8 mouse cellular contexts compared by ENCODE assay signal in the genomic region with DNA sequence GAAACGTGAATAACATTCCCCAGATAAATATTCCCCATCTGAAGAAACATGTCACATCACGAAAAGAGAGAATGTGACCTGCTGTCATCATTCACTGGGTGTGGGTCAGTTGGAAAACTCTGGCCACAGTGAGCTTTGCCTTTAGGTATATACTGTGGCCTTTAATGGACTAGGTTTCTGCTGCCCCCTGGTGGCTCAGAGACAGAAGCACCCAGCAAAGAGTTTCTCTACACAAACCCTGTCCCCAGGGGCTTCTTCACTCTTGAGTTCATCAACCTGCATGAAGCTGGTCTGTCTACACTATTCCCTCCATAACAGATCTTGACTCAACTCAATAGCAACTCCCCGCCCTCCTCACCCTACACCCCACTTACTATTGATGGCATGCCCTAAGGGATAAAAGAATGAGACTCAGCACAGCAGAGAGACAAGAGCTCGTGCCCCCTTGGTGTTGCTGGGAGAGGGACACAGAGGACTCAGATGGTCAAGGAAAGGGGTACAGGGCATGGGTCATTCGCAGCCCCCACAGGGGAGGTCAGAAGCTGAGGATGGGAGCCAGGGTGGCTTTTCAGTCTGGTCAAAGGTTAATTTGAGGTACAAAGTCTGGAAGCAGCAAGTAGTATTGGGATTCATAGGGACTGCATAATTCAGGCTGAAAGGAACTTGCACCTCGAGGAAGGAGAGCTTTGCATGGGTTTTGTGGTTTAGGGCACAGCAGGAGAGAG. TPM values are rescaled to one million over a fixed set of nuclear protein-coding genes. Genes with fewer than 3 reads are reported as not detected.
DNase-seq lines count a peak whose midpoint lies in the region; ATAC-seq and TF ChIP-seq lines count a peak whose summit lies in the region.
"Had no signal": no experiment of that assay in that cellular context is flagged by ENCODE, and none has a peak within 500 bp of the region (broad histone marks: within the 10 kb centered on the region; RNA-seq: fewer than 3 reads in every experiment).

No protein-coding gene starts in this region.

- no peak overlapping the region for H3K9ac ChIP-seq in ES-E14 (ENCODE audit: insufficient read depth, low read depth, low read length, poor library complexity, severe bottlenecking)
- no peak overlapping the region for H3K9ac ChIP-seq in hindbrain, postnatal 0 days (replicated peaks; ENCODE audit: low read length)

- no peaks in the 10 kb centered on the region for H3K9me3 ChIP-seq in ES-E14 (ENCODE audit: control insufficient read depth, insufficient read depth, low read depth, low read length)
- no peaks in the 10 kb centered on the region for H3K9me3 ChIP-seq in embryonic facial prominence, embryonic 10.5 days
- H3K9me3 ChIP-seq in hindbrain, postnatal 0 days (ENCODE audit: low read length) = no peaks in the 10 kb centered on the region

- ATAC-seq in hindbrain, postnatal 0 days = peak; percentile 64; the same call in 1 of the 2 replicates

- in situ Hi-C loops in ES-E14 (cut with MboI; ENCODE audit: low sequenced_read_pairs in 2 of 2, unreplicated experiment in 2 of 2) = loop anchor here in 1 of 2 experiments (10.0 kb wide), 1 partner anchor 131 kb away; the partner anchor contains the start of gene Eppin

- no peak overlapping the region for H3K27ac ChIP-seq in ES-E14 (ENCODE audit: insufficient read depth, low read depth, low read length, poor library complexity, severe bottlenecking)
- H3K27ac ChIP-seq in embryonic facial prominence, embryonic 10.5 days (replicated peaks) = no peak overlapping the region
- no peak overlapping the region for H3K27ac ChIP-seq in hindbrain, postnatal 0 days

- no peak overlapping the region for H3K4me3 ChIP-seq in ES-E14 (ENCODE audit: insufficient read depth in 1 of 2, low read depth in 1 of 2, low read length in 2 of 2, poor library complexity in 1 of 2, severe bottlenecking in 1 of 2)
- no peak overlapping the region for H3K4me3 ChIP-seq in embryonic facial prominence, embryonic 10.5 days
- H3K4me3 ChIP-seq in hindbrain, postnatal 0 days (ENCODE audit: low read length) = no peak overlapping the region

- DNase-seq in ES-E14 (ENCODE audit: low read depth, low spot score) = peak; percentile 47
- peak; percentile 57 to 65 for DNase-seq in adrenal gland, adult 18-20 months (ENCODE audit: low spot score in 2 of 2)
- DNase-seq in embryonic facial prominence, embryonic 10.5 days (ENCODE audit: low spot score) = peak; percentile 76
- peak; percentile 89 for DNase-seq in hindbrain, postnatal 0 days (ENCODE audit: low spot score)
- peak; percentile 42 for DNase-seq in left cerebral cortex, adult 11 months (ENCODE audit: low spot score)
- DNase-seq in lung, postnatal 4 days = peak; percentile 47 to 74
- DNase-seq in spleen, adult 18-20 months = peak; percentile 15 to 69

- H3K27me3 ChIP-seq in embryonic facial prominence, embryonic 10.5 days (replicated peaks; ENCODE audit: low read depth, poor library complexity, severe bottlenecking) = peaks cover 5% of the 10 kb centered on the region; the same call in 1 of the 2 replicates
- H3K27me3 ChIP-seq in hindbrain, postnatal 0 days (ENCODE audit: insufficient read depth, low read length) = no peaks in the 10 kb centered on the region

- H3K4me1 ChIP-seq in ES-E14 (ENCODE audit: control insufficient read depth in 2 of 2, insufficient read depth in 2 of 2, low read length in 2 of 2, poor library complexity in 1 of 2) = no peaks in the 10 kb centered on the region
- no peaks in the 10 kb centered on the region for H3K4me1 ChIP-seq in embryonic facial prominence, embryonic 10.5 days
- H3K4me1 ChIP-seq in hindbrain, postnatal 0 days (ENCODE audit: insufficient read depth, low read length) = no peaks in the 10 kb centered on the region

- H3K4me2 ChIP-seq in hindbrain, postnatal 0 days (ENCODE audit: low read depth, low read length) = no peak overlapping the region

- peak; percentile 91 for TF ChIP-seq CTCF in hindbrain, postnatal 0 days (IDR thresholded peaks at IDR 0.05; ENCODE audit: low read depth)

- H3K36me3 ChIP-seq in ES-E14 (ENCODE audit: control insufficient read depth, insufficient read depth, low read length, poor library complexity, severe bottlenecking) = no peaks in the 10 kb centered on the region
- no peaks in the 10 kb centered on the region for H3K36me3 ChIP-seq in embryonic facial prominence, embryonic 10.5 days (replicated peaks)
- H3K36me3 ChIP-seq in hindbrain, postnatal 0 days (ENCODE audit: insufficient read depth, low read length) = no peaks in the 10 kb centered on the region

- 28% methylated on average over 6 of the region's 6 CpGs for WGBS in embryonic facial prominence, embryonic 10.5 days
- 23% methylated on average over 6 of the region's 6 CpGs for WGBS in hindbrain, postnatal 0 days

TF ChIP-seq in ES-E14, 5 proteins besides CTCF, POLR2A, EP300 and RAD21:
- TF ChIP-seq ZNF384 (IDR thresholded peaks at IDR 0.05; ENCODE audit: low read depth, low read length) (no peak), ZC3H11A (IDR thresholded peaks at IDR 0.05; ENCODE audit: borderline replicate concordance, low read depth, low read length) (peak; percentile 70; the same call in 1 of the 2 replicates)

RNA-seq across cellular contexts. Expression of gene Spint5, which starts 11.0 kb away (rescaled TPM):
- 1.6 and 6.6 TPM in 2 replicates for total RNA-seq in ES-E14 (2012; rRNA removed)
- total RNA-seq in adrenal gland, adult 18-20 months (2021) = not detected
- not detected in 2 replicates for polyA plus RNA-seq in embryonic facial prominence, embryonic 10.5 days (2016; fragmentation: Nextera tagmentation; extraction: Ambion mirVana)
- not detected in 2 replicates for total RNA-seq in hindbrain, postnatal 0 days (2014; rRNA removed)
- polyA plus RNA-seq in hindbrain, postnatal 0 days (2015; fragmentation: Nextera tagmentation; extraction: Ambion mirVana) = not detected in 2 replicates
- total RNA-seq: left cerebral cortex, adult 8-10 months had no signal

RNA-seq across cellular contexts. Expression of gene Wfdc3, which starts 19.7 kb away (rescaled TPM):
- total RNA-seq in ES-E14 (2012; rRNA removed) = 0.18 and 0.58 TPM in 2 replicates
- under 1 TPM; 0.20 to 0.45 TPM for total RNA-seq in adrenal gland, adult 18-20 months (2021)
- polyA plus RNA-seq in embryonic facial prominence, embryonic 10.5 days (2016; fragmentation: Nextera tagmentation; extraction: Ambion mirVana) = 0.87 and 0.95 TPM in 2 replicates
- total RNA-seq in hindbrain, postnatal 0 days (2014; rRNA removed) = 1.3 TPM in 2 replicates
- 0.73 and 0.76 TPM in 2 replicates for polyA plus RNA-seq in hindbrain, postnatal 0 days (2015; fragmentation: Nextera tagmentation; extraction: Ambion mirVana)

RNA-seq across cellular contexts. Expression of gene Dnttip1, which starts 19.7 kb away (rescaled TPM):
- total RNA-seq in ES-E14 (2012; rRNA removed) = 13.3 and 15.1 TPM in 2 replicates
- 10 to 100 TPM; 34.0 to 35.2 TPM for total RNA-seq in adrenal gland, adult 18-20 months (2021)
- polyA plus RNA-seq in embryonic facial prominence, embryonic 10.5 days (2016; fragmentation: Nextera tagmentation; extraction: Ambion mirVana) = 85.1 and 88.8 TPM in 2 replicates
- total RNA-seq in hindbrain, postnatal 0 days (2014; rRNA removed) = 17.1 and 24.9 TPM in 2 replicates
- polyA plus RNA-seq in hindbrain, postnatal 0 days (2015; fragmentation: Nextera tagmentation; extraction: Ambion mirVana) = 53.9 and 56.1 TPM in 2 replicates

RNA-seq across cellular contexts. Expression of gene Spint4, which starts 27.8 kb away (rescaled TPM):
- not detected in 2 replicates for total RNA-seq in ES-E14 (2012; rRNA removed)
- total RNA-seq in adrenal gland, adult 18-20 months (2021) = not detected
- polyA plus RNA-seq in embryonic facial prominence, embryonic 10.5 days (2016; fragmentation: Nextera tagmentation; extraction: Ambion mirVana) = not detected in 2 replicates
- not detected in 2 replicates for total RNA-seq in hindbrain, postnatal 0 days (2014; rRNA removed)
- polyA plus RNA-seq in hindbrain, postnatal 0 days (2015; fragmentation: Nextera tagmentation; extraction: Ambion mirVana) = not detected in 2 replicates
- total RNA-seq: left cerebral cortex, adult 8-10 months had no signal

RNA-seq across cellular contexts. Expression of gene Wfdc13, which starts 41.1 kb away (rescaled TPM):
- not detected in 2 replicates for total RNA-seq in ES-E14 (2012; rRNA removed)
- not detected for total RNA-seq in adrenal gland, adult 18-20 months (2021)
- polyA plus RNA-seq in embryonic facial prominence, embryonic 10.5 days (2016; fragmentation: Nextera tagmentation; extraction: Ambion mirVana) = 0.14 TPM in 1 of 2 replicates, not detected in the other
- total RNA-seq in hindbrain, postnatal 0 days (2014; rRNA removed) = not detected in 2 replicates
- not detected in 2 replicates for polyA plus RNA-seq in hindbrain, postnatal 0 days (2015; fragmentation: Nextera tagmentation; extraction: Ambion mirVana)
- total RNA-seq: left cerebral cortex, adult 8-10 months had no signal
